Mouse (Mus musculus): ENCODE measurements around the gene Mok.

The Mok gene

DNA sequence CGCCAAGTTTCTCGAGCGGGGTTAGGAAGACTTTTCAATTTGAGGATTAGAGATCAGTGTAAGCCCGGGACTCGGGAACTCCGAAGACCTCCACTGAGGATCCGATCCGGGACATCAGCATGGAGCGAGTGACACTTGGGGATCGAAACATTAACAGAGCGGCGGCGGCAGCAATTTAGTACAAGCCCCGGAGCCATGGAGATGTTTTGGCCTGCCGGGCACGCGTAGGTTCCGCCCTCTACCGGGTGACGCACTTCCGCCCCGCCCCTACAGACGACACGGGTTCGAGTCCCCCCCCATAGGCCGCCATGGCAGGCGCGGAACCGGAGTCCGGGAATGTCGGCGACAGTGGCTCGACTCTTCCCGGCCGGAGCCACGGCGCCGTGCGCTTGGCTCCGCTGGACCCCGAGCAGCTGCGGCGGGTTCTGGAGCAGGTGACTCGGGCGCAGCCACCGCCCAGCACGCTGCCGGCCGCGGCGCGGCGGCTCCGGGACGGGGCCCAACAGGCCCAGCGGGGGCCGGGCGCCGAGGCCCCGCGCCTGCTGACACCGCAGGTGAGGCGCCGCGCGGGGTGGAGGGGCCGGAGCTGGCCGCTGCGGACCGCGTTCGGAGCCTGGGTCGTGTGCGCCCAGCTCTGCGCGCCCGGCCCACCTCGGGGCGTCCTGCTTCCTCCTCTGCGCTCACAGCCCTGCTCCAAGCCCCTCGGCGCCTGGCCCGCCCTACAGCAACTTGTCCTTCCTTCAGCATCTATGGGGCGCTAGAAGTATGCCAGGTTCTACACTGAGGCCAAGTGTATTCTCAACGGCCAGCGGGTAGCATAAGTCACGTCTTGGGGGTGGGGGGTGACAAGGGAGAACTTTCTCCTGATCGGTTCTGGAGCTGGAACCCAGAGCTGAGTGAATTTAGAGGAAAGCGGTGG, 9.5 kb upstream of the Mok start, which contains the start of gene Zfp839:
Gene Zfp839 (plus strand): TSS at position 244 of the 919 bp plus-strand sequence.
- in situ Hi-C loops (cut with MboI, MseI): no loop called here

- in situ Hi-C loops (cut with MboI, MseI): loop anchor here (10.0 kb wide), 1 partner anchor 131 kb away; no protein-coding TSS in a partner anchor
These were observed 5.5 kb upstream of the Mok start for GRCm38 (mm10) chr12:110846191-110846765.

GRCm38 (mm10) chr12:110845131-110845880, 4.6 kb upstream of the Mok start:
- in situ Hi-C loops (cut with MboI, MseI): loop anchor here (10.0 kb wide), 1 partner anchor 131 kb away; no protein-coding TSS in a partner anchor

- in situ Hi-C loops (cut with MboI, MseI): loop anchor here (5.0 to 10.0 kb wide), 2 partner anchors 130 to 237 kb away; no protein-coding TSS in a partner anchor
These were observed 3.7 kb upstream of the Mok start for GRCm38 (mm10) chr12:110844227-110845130.

DNA sequence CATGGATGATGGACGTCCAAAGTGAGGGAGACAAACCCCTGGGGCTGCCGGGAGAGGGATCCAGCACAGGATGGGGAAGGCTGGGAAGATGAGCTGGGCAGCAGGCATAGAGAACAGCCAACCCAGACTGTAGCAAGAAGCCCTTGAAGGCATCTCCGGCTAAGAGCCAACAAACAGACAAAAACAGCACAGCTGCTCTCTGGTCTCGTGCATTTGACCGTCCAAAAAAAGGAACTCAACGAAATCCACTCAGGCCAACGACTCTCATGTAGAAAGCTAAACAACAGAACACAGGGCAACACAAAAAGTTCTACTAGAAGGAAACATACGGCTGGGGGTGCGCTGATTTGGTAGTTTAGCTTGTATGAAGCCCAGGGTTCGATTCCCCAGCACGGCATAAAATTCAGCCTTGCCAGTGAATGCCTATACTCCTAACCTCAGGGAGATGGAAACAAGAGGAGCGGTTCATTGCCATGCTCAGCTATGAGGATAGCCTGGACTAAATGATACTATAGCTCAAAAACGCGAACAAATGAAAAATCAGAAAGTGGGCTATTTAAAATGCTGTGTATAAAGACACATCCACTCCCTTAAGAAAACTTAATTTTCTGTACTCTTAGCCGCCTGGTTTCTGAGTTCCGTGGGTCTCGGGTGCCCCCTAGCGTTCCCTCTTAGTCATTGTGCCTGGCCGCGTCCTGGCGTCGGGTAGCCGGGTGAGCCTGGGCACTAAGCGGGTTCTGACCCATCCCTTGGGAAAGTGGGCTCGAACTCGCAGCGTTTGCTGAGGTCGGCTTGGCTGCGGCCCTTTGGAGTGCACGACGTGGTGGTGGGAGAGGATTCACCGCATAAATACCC, 2.7 kb upstream of the Mok start:
- in situ Hi-C loops (cut with MboI, MseI): loop anchor here (5.0 to 10.0 kb wide), 2 partner anchors 129 to 236 kb away; no protein-coding TSS in a partner anchor

DNA sequence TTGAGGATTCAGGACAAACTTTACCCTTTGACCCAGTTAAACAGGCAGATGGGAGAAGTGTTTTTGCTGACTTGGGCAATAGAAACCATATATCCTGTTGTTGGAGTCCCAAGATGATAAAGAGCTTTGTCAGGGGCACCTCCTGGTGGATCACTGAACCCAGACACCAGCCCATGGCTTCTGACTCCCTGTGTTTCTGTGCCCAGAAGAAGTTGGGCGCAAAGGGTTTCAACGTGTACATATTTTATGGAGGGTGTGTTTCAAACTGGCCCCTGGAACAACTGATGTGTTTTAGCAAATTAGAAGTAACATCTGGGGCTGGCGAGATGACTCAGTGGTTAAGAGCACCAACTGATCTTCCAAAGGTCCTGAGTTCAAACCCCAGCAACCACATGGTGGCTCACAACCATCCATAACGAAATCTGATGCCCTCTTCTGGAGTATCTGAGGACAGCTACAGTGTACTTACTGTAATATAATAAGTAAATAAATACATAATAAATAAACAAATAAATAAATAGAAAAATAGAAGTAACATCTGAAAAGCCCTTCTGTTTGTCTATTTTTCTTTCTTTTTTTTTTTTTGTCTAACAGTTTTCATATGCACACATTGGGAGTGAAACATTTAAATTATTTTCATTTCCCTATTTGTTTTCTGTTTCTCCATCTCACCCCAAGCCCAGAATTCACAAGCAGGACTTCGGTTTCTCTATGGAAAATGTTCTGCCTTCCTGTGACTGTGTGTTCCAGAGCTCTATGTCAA, 1.2 kb upstream of the Mok start:
- in situ Hi-C loops (cut with MboI, MseI): loop anchor here (5.0 to 10.0 kb wide), 2 partner anchors 127 to 235 kb away; no protein-coding TSS in a partner anchor

- in situ Hi-C loops (cut with MboI, MseI): no loop called here
These were observed 2.9 kb downstream of the Mok start for GRCm38 (mm10) chr12:110837850-110838249.

DNA sequence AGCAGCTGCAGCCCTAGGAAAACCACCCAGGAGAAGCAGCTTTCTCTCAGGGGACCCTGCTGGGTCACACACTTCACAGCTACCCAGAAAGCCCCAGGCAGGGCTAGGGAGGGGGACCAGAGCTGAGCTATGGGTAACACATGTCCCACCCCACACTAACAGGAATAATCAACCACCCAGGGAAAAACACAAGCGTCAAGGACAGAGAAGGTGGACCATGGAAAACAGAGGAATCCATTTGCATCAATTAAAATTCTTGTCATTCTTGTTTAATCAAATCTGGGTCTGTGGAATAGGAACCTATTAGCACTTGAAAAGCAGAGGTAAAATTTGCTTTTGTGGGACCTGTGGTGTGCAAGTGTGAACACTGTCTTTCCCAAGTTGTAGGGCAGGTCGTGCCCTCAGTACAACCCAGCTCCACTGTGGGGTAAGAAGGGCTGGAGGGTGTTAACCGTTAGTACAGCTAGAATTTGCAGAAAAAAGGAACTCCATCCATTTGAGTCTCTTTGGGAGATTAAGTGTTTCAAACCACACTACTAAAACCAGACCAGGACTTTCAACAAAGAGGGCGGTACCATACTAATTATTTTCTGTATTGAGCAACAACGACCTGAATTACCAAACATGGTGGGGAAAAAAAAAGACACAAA, 3.4 kb downstream of the Mok start:
- in situ Hi-C loops (cut with MboI, MseI): no loop called here

GRCm38 (mm10) chr12:110836729-110837128, 4.0 kb downstream of the Mok start:
- in situ Hi-C loops (cut with MboI, MseI): no loop called here

DNA sequence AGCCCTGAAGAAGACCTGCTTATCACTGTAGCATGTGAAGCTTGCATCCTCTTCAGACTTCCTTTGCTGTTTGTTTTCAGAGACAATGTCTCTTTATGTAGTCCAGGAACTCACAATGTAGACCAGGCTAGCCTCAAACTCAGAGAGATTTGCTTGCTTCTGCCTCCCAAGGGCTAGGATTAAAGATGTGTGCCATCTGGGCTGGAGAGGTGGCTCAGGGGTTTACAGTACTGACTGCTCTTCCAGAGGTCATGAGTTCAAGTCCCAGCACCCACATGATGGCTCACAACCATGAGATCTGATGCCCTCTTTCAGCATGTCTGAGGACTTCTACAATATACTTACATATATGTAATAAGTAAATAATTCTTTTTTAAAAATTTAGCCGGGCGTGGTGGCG, 5.6 kb downstream of the Mok start:
- in situ Hi-C loops (cut with MboI, MseI): no loop called here

- in situ Hi-C loops (cut with MboI, MseI): no loop called here
These were observed 10.3 kb downstream of the Mok start for GRCm38 (mm10) chr12:110830293-110831024.

DNA sequence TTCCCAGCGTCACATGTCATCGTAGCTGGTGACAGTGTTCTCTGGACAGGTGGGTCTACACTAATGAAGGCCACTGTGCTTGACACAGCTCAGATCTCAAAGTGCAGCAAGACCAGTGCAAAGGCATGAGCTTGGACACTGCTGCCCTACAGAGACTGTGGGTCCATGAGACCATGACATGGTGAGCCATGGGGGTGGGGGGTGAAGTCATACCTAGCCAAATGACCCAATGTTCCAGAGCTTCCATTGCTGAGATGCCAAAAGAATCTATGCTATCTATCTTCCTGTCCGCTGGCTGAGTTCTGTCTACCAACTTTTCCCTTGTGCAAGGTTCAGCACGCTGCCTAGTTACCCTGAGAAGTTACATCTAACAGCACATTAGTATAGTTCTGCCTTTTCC, 11.8 kb downstream of the Mok start:
- in situ Hi-C loops (cut with MboI, MseI): no loop called here

- in situ Hi-C loops (cut with MboI, MseI): no loop called here
These were observed 18.4 kb downstream of the Mok start for GRCm38 (mm10) chr12:110822366-110822765.

- in situ Hi-C loops (cut with MboI, MseI): no loop called here
These were observed 19.0 kb downstream of the Mok start for GRCm38 (mm10) chr12:110821787-110822186.

DNA sequence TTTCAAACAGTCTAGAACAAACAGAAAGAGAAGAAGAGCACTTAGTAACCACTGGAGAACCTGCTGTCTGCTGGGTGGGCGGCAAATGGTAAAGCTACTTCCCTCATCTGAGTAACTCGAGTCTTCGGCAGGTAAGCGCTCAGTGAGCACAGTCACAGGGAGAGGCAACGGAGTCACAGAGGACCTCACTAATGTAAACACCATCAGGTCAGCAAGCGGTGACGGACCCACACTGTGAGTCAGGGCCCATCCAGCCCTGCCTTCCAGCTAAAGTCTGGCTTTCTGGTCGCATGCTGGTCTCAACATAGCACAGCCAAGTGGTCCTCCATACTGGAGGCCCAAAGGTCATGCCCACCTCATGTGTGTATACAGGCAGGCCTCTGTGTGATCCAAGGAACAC, 21.4 kb downstream of the Mok start:
- in situ Hi-C loops (cut with MboI, MseI): no loop called here

- in situ Hi-C loops (cut with MboI, MseI): no loop called here
These were observed 23.9 kb downstream of the Mok start for GRCm38 (mm10) chr12:110816833-110817232.

DNA sequence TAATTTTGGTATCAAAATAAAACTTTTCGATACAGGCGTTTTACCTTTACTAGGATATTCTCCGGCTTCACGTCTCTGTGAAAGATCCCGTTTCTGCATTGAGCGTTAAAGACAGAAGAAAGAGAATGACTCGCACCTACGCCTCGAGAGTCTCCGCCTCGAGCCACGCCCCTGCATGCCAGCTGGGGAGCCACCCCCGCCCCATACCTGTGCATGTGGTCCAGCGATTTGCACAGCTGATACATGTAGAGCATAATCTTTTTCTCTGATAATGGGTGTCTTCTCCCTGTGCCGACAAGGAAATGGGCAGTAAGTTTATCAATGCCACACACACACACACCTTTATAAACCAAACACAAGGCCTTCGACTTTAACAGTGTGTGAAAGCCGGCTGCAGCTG, 25.8 kb downstream of the Mok start:
- in situ Hi-C loops (cut with MboI, MseI): no loop called here

GRCm38 (mm10) chr12:110813624-110814023, 27.1 kb downstream of the Mok start:
- in situ Hi-C loops (cut with MboI, MseI): no loop called here
